Mouse (Mus musculus) lung, postnatal 36 days (tissue): ENCODE results near the gene Fyco1.
A peak's percentile ranks its signal among the peaks of the same experiment; 100 is the strongest.
"Not testable (repeated sequence)": the region's sequence is repeated elsewhere in the genome, so short reads cannot be mapped to it uniquely, and the experiment has no call there.

Experiments
- DNase-seq: peaks from one replicate; pipeline ENCODE4 v3.0.0; 2022; ENCODE audit warnings: mixed read lengths

Gene Fyco1

GRCm38 (mm10) chr9:123814326-123814725 is 37.4 kb downstream of the Fyco1 start:
- DNase-seq, result no peak

GRCm38 (mm10) chr9:123811831-123812230 is 39.9 kb downstream of the Fyco1 start:
- DNase-seq, result no peak

DNA sequence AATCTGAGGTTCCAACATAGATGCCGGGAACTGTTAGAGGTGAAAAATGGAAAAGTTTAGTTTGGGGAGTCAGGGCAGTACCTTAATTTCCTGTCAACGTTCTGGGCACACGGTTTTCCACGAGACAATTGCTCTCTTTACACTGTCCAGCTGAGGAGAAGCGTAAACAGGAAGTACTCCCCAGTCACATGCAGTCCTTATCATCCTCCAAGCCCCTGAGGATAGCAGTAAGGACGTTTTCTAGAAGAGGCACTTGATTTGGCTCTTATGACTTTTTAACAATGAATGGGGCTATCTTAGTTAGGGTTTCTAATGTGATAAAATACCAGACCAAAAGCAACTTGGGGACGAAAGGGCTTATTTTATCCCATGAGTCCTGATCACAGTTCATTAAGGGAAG is 43.1 kb downstream of the Fyco1 start:
- no peak for DNase-seq

- no peak for DNase-seq
These were observed 45.4 kb downstream of the Fyco1 start, which contains the start of gene Cxcr6 for GRCm38 (mm10) chr9:123806267-123806666. Cxcr6 (plus strand) TSS chr9:123806475.

- no peak for DNase-seq
These were observed 46.5 kb downstream of the Fyco1 start for GRCm38 (mm10) chr9:123805241-123805640.

DNA sequence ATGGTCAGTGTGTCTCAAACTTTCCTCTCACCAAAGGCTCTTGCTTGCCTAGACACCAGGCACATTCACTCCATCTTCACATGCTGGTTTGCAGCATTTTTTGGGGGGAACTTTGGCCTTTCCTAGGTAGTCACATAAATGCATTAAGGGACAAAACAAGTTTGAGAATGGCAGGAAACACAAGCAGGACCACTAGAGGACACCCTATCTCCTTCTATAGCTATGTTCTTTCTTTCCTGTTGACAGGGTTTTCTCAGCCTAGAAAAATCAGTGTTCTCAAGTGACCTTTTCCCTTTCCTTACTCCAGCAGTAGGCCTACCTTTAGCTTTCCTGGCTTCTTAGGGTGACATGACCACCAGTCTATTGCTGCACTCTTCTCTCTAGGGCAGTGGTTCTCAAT is 48.8 kb downstream of the Fyco1 start:
- no peak for DNase-seq

DNA sequence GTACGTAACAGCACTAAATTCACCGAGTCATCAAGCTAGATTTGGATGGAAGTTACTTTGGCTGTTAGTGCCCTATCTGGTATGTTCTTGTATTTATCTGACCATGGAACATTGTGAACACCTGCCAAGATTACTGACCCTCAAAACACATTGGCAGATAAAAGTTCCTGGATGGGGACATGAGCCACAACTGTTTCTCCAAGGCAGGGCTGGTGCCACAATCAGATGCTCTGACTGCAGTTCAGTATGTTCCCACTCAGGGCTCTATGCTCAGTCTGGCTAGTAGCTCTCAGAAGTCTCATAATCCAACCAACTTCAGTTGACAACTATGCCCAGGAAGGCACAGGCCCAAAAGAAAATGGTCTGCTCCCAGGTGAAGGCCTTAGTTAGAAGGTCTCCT is 49.3 kb downstream of the Fyco1 start:
- DNase-seq, result no peak

DNA sequence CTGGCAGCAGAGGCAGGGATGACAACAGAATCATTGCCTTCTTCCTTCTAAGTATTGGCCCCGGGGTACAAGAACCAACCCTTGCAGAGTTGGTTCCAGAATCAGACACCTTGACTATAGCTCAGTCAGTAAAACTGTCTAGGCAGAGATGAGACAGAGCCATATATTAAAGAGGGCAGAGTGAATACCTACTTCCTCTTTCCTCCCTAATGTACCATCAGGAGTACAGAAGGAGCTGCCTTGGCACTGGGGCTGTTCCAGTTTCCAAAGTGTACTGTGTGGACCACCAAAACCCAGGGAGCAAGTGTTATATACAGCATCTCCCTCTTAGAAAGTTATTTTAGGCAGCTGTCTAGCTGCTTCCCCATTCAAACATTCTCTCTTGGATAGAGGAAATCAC is 50.2 kb downstream of the Fyco1 start:
- no peak for DNase-seq

GRCm38 (mm10) chr9:123796174-123796573 is 55.5 kb downstream of the Fyco1 start:
- peak; percentile 63 for DNase-seq

- no peak for DNase-seq
These were observed 62.7 kb downstream of the Fyco1 start for GRCm38 (mm10) chr9:123788855-123789529.

DNA sequence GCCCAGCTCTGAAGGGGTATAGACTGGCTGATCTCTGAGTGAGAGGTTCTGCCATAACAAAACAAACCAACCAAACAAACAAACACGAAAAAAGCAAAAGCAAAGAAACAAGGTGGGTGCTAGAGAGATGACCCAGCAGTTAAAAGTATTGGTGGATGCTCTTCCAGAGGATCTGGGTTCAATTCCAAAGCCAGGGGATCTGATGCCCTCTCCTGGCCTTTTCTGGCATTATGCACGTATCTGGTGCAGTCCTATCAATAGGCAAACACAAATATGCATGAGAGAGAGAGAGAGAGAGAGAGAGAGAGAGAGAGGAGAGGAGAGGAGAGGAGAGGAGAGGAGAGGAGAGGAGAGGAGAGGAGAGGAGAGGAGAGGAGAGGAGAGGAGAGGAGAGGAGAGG is 78.4 kb downstream of the Fyco1 start:
- DNase-seq, result peak; percentile 39

DNA sequence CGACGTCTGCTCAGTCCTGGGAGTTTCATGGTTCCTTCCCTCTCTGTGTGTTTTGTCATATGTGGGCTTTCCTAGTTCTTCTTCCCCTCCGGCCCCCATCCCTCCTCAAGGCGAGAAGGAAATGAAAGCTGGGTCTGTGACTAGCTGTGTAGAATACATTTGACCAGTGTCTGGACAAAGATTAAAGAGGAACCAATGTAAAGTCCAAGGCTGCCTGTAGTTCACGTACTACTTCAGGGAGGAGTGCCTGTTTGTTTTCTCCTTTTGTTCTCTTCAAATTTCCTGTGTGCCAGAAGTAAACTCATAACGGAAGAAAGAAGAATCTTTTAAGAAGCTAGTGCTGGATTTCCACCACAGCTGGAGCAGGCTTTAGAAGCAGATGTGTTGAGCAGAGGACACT is 82.2 kb downstream of the Fyco1 start:
- DNase-seq, result peak; percentile 15

GRCm38 (mm10) chr9:123768443-123768842 is 83.3 kb downstream of the Fyco1 start:
- no peak for DNase-seq

DNA sequence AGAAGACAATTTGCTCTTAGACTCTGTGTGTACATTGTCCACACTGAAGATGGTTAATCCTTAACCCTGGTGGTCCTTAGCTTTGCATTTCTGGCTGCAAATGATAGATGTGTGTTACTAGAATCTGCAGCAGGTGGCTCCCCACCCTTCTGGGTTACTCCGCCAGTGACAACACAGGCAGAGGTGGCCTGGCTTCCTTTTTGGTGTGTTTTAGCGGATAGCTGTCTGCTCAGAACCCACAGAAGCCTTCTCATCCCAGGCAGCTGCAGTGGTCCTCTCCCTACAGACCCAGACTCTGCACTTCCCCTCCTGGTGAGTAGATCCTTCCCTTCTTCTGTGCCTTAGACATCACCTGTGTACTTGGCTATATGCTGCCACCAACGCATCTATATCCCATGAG is 84.7 kb downstream of the Fyco1 start:
- no peak for DNase-seq

DNA sequence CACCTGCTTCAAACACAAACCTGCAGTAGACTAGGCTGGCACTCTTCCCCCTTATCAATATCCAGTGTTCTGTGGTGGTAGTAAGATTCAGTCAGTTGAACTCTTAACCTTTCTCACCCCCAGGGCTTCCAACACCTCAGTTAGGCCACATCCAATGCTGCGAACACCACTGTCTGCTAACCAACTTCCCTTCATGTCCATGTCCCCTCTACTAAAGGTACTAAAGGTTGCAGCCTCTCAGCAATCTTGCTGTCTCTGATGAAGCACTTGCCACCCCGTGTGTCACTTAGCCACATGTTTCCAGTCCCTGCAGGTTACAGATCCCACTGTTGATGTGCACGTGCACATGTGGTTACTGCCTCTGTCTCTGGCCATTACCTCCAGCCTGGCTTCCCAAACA is 87.9 kb downstream of the Fyco1 start:
- no peak for DNase-seq

- DNase-seq, result peak; percentile 21
These were observed 88.8 kb downstream of the Fyco1 start for GRCm38 (mm10) chr9:123762886-123763285.

DNA sequence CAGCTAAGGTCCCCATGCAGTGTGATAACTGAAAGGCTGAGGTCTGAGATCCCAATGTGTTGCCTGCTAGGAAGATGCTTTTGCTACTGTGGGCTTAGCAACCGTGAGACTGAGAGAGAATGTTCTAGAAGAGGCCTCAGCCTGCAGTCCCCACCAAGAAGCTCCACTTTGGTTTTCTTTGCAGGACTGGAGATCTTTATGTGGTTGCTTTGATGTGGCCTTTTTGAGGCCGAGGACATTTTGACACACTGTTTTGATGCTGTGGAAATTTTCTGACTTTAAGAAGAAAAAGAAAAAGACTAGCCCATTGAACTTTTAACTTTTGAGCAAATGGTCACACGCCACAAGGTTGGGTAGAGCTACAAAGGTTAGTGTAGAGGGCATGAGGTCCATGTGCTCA is 90.9 kb downstream of the Fyco1 start:
- no peak for DNase-seq

DNA sequence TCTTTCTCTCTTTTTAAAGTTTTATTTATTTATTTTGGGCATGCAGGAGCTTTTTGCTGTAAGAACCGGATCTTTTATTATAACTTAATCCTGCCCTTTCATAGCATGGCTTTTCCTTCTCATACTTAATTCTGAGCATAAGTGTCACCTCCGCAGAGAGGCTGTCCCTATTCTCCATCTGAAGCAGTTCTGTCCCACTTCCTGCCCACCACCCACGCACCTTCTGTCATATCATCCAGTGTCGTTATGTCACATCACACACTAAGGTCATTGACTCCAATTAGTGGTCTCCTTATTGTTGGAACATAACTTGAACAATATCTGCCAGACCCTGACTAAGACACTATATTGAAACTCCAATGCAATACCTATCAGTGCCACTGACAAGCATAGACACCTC is 93.1 kb downstream of the Fyco1 start:
- DNase-seq, result no peak

DNA sequence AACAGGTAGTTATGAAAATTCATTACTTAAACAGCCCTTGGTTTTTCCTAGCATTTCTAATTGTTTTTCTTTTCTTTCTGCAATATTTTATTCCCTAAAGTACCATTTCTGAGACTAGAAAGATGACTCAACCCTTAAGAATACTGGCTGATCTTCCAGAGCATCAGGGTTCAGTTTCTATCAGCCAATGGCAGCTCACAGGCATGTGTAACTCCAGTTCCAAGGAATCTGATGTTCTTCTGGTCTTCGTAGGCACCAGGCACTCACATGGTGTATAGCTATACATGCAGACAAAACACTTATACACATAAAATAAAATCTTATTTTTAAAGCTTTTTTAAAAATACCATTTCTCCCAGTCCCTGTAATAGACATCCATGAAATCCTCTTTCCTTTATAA is 93.5 kb downstream of the Fyco1 start:
- DNase-seq, result no peak

DNA sequence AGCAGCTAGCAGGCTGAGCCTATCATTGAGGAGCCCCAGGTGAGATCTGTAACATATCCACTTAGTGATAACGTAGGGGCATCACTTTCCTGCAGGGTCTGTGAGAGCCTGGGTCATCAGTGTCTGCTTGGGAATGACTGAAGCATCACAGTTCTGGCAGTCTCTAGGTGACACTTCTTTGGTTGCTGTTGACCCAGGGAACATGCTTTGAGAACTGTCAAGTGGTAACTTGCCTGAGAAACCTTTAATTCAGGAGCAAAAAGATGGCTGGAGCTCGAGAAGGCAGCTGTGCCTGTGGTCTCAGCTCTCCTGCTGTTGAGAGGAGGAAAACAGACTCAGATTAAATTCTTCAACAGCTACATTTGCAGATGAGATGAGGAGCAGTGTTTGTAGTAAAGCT is 94.4 kb downstream of the Fyco1 start:
- DNase-seq, result no peak

- no peak for DNase-seq
These were observed 94.9 kb downstream of the Fyco1 start for GRCm38 (mm10) chr9:123756752-123757151.

DNA sequence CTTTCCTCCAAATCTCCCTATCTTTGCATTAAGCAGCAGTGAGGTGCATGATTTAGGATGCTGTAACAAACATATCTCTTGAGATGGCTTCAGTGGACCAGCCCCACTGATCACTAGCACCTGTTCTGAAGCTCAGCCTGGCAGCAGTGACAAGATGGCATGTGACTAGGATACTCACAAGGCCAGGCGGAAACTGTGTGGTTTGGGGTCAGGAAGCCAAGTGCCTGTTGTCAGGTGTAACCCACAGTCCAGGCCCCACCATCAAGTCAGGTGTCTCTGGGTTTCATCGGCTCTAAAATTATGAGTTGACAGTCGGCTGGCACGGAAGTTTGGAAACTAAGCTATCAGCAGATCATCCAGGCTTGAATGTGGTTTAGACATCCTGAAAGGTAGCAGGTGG is 97.4 kb downstream of the Fyco1 start:
- peak; percentile 38 for DNase-seq

GRCm38 (mm10) chr9:123749687-123750086 is 102.0 kb downstream of the Fyco1 start:
- not testable (repeated sequence) for DNase-seq

- no peak for DNase-seq
These were observed 110.9 kb downstream of the Fyco1 start for GRCm38 (mm10) chr9:123740799-123741198.
